Mouse (Mus musculus) ZHBTc4 (cell line): ENCODE data around the gene Oxct2b.
"Not testable (repeated sequence)": the region's sequence is repeated elsewhere in the genome, so short reads cannot be mapped to it uniquely, and the experiment has no call there.

Experiments
- DNase-seq: peaks from one replicate; pipeline ENCODE4 v3.0.0-alpha.2; 2011; ENCODE audit warnings: low read depth, low spot score

Gene Oxct2b

DNA sequence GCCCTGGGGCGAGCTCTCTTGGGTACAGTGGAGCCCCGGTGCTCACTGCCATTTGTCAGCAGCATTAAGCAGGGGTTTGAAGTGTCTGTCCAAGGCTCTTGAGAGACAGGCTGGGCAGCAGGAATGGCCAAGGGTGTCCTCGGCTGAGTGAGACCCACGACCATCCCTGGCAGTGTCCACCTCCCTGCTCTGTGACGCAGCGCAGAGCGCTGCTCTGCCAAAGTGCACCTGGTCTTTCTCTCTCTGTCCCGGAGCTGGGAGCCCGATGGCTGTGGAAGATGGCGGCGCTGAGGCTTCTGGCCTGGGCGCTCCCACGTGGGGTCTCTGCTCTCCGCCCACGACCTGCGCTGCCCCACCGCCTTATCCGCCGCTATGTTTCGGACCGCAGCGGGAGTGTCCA lies at the start of gene Oxct2b:
TSS of gene Oxct2b (plus strand) at position 256 of the 400 bp plus-strand sequence.
- DNase-seq: peak; percentile 37

DNA sequence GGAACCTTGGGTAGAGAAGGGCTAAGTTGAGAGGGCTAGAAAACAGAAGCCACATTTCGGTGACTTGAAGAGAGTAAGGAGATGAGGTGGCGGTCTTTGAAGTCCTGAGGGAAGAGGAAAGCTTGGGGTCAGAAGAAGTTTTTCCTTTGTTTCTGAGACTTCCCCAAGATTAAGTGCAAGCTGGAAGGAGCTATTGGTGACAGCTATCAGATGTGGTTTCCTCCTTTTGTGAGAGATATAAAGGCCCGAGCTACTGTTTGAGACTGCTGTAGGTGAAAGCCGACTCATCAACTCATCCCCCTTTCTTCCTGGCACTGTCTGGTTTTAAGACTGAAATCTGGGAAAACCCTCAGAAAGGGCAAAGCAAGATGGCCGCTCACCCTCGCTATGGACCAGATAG lies 47.4 kb upstream of the Oxct2b start:
- no peak for DNase-seq

DNA sequence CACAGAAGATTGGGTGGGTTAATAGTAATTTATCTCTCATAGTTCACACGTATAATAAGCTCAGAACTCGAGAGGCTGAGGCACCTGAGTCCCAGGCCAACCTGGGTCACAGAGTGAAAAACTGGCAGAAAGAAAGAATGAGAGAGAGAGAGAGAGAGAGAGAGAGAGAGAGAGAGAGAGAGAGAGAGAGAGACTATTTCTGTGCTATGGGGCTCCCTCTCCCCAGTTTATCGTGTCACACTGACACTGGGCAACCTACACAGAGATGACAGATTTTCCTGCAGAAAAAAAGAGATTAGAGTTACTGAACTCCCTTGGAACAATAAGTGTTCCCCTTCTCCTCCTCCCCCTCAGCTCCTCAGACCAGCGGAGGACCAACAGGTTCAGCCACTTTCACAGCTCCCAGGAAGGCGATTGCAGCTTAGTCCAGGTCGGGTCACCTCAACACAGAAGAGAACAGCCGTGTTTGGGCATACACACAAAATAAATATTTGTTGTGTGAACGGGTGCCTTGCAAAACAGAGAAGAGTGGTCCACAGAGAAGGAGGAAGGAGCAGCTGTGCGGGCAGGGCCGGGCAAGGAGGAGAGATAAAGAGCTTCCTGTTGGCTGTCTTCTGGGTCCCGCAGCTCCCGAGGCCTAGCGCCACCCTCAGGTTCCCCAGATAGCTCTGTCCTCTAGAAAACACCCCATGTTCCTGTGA lies 44.6 kb upstream of the Oxct2b start:
- peak; percentile 36 for DNase-seq

DNA sequence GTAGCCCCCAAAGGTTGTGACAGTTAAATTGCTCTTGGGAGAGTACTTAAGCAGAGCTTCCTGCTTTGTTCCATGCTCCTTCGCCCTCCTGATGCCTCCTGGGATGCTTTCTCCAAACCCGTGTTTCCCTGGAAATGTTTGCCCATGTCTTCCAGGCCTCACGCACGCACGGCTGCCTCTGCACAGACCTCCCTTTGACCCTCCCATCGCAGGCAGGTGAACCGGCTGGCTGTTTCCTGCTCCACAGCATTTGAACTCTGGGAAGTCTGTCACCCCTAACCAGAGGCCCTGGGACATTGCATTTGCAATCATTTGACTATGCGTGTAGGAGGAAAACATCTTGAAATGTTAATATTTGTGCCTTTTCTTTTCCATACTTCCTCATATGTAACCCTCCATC lies 39.1 kb upstream of the Oxct2b start:
- no peak for DNase-seq

DNA sequence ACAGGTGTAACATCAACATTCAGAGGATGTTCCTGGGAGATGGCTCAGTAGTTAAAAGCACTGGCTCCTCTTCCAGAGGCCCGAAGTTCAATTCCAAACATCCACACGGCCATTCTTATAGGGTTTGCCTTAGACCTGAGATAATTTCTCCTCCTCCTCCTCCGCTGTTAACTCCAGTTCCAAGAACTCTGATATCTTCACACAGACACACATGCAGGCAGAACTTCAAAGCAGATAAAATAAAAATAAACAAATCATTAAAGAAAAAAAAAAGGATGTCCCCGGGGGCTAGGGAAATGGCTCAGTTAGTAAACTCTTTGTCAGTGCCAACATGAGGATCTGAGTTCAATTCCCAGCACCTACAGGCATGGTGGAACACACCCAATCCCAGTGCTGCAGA lies 37.8 kb upstream of the Oxct2b start:
- no peak for DNase-seq

DNA sequence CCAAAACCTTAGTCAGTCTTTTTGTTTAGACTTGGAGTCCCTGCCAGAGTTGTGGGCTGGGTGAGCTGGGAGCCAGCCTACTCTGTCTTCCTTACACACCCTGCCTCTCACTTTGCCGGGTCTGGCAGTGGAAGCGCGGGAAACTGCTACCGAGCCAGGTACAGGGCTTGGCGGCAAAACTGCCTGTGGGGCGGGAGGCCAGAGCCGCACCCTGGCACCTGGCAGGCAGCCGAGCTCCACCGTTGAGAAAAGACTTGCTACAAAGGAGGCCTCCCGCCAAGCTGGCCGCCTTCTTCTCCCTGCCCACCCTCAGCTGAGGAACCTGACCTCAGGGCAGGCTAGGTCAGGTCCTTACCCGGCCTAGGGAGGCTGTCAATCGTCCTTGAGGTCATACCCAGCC lies 35.3 kb upstream of the Oxct2b start:
- no peak for DNase-seq

DNA sequence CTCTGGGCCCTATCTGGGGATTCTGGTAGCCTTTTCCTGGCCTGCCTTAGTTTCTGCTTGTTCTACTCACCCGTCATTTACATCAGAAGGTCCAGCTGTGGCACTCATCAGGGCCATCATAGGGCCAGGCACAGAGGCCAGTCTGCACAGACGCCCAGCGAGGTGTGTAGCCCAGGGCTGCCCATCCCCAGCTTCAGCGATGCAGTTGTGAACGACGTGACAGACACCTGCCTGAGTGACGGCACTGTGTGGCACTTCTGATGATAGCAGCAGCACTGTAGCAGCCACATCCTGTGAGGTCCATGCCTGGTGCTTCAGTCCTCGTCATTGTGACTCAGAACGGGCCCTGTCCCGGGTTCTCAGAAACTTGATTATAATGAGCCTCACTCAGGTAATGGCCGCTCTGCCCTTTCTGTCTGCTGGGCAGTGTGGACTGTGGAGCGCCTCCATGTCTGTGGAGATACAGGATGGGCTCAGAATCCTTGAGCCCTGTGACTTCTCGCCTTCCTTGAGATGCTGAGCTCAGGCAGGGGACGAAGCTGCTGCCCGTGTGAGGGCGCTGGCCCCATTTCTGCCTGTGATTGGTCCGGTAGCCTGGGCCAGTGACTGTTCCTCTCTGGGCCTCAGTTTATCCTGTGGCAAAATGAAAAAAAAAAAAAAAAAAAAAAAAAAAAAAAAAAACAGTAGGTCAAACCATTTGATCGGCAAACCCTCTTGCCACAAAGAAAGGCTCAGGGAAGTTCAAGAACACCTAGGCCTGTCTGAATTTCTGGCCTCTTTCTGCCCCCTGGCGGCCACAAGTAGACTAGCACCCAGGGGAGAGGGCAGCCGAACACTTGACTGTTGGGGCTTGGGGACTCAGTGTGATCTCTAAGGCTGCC lies 33.5 kb upstream of the Oxct2b start:
- DNase-seq: peak; percentile 88

DNA sequence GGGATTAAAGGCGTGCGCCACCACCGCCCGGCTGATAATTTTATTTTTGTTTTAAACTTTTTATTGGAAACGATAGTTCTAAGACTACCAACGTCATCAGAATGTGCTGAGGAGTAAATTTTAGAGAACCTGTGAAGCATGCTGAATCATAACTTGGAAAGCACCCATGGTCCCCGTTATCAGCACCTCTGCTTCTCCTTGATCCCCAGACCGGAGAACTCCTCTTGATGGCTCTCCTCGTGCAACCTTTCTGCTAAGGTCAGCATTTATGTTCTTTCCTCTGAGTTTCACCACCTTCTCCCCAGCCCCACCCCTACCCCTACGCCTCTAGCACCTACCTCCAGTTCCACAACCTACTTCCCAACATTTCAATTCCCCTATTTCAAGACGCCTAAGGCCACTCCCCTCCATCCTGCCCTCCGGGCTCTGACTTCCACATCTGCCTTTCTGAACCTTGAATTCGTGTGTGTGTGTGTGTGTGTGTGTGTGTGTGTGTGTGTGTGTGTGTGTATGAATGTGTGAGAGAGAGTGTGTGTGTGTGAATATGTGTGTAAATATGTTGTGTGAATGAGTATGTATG lies 32.7 kb upstream of the Oxct2b start:
- no peak for DNase-seq

DNA sequence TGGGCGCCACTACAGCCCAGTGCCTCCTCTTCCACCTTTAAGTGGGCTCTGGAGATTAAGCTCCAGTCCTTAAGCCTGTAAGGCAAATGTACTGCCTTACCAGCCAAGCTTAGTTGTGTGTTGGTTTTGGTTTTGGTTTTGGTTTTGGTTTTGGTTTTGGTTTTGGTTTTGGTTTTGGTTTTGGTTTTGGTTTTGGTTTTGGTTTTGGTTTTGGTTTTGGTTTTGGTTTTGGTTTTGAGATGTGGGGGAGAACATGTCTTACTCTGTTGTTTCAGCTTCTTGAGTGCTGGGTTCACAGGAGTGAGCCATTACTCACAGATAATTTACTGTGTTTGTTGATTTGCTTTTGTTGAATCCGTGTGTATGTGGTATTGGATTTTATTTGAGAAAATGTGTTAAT lies 30.8 kb upstream of the Oxct2b start:
- DNase-seq: no peak

DNA sequence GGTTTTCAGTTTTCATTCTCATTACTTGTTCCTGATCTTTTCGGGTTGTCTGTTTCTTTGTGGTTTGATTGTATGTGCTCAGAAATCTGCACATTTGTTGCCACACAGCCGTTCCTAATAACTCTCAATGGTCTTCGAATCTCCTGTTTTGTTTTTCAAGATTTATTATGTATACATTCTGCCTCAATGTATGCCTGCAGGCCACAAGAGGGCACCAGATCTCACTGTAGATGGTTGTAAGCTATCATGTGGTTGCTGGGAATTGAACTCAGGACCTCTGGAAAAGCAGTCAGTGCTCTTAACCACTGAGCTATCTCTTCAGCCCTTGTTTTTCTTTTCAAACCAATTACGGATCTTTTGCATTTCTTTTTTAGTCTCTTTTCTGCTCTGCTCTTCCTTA lies 29.7 kb upstream of the Oxct2b start:
- peak; percentile 31 for DNase-seq

DNA sequence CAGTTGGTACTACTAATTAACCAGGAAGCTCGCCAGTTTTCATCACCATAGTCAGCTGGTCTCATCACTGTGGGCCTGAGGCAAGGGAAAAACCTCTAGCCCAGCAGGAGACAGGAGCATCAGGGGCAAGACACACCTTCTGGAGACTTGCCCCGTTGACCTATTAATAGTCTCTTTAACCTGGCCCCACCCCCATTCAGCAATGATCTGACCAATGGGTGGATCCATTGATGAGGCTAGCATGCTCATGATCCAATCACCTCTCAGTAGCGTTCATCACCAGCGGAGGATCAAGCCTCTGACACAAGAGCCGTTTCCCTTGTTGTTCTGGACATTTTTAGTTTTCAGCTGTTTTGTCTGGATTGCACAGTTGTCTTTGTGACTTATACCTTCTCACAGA lies 23.4 kb upstream of the Oxct2b start:
- peak; percentile 80 for DNase-seq

DNA sequence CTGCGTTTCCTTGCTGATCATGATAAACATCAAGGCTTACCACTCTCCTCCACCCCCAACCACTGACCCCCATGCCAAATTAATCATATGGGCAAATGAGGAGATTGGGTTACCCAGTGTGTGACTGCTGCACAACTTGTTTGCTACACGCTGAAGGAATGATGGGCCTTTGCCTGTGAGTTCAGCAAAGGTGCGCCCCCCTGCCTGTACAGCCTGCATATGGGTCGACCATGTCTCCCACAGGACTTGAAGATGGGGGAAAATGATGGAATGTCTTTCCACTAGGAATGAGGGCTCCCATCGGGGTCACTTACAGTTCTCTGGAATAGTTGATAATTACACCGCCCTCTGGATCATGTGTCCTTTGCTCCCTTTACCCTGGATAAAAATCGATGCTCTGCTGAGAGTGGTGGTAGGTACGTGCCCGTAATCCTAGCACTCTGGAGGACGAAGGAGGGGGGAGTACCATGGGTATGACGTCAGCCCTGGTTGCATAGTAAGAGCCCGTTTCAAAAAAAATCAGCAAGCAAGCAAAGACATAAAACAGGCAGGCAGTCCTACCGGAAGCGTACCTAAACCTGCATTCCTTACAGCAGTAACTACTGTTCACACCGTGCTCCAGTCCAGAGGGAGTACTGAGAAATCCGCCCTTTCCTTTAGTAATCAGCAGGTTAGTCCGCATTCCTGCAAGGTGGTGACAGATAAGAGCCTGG lies 22.8 kb upstream of the Oxct2b start:
- no peak for DNase-seq

DNA sequence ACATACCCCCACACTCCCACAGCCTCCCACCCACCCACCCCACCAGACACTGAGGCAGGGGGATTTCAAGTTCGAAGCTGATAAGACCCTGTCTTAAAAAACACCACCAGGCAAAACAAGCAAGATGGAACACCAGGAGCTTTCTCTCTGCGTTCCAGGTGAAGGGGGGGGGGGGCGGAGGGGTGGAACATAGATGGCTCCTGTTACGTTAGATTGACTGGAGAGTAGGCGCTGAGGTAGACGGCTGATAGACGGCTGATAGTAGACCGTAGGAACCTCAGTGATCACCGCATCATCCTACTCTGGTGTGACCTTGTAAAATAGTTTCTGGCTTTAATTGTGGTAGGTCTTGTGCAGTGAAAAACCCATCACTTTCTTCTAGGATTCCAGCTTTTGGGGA lies 22.2 kb upstream of the Oxct2b start:
- DNase-seq: no peak

DNA sequence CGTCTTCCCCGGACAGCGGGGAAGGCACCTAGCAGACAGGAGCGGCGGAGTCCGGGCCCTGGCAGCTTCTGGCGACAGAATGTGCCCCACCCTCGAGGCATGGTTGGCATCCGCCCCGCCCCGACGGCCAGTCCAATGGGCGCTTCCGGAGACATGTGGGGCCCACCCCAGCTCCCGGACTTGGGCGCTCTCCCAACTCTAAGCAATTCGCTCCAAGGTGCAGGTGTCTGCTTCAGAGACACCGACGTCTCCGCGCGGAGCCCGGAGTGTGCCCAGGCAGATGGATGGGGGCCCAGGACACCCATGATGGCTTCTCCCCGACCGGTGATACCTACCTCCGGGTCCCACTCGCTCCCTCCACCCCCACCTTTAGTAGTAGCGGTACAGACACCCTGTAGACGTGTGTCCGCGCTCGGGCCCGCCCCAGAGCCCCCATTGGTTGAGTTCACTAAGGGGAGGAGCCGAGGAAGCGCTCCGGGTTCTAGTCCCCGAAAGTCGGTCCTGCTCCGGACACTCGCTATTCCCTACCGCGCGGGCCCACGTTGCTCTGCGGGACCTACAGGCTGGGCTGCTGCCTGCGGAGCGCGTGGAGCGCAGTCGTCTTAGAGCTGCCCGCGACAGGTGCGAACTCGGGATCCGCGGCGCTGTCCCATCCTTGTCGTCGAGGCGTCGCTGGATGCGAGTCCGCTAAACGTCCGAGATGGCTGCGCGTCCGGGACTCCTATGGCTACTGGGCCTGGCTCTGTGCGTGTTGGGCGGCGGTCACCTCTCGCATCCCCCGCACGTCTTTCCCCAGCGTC lies 11.2 kb upstream of the Oxct2b start, which contains the start of gene Bmp8b:
TSS of gene Bmp8b (plus strand) at position 515 of the 800 bp plus-strand sequence.
- DNase-seq: peak; percentile 84

DNA sequence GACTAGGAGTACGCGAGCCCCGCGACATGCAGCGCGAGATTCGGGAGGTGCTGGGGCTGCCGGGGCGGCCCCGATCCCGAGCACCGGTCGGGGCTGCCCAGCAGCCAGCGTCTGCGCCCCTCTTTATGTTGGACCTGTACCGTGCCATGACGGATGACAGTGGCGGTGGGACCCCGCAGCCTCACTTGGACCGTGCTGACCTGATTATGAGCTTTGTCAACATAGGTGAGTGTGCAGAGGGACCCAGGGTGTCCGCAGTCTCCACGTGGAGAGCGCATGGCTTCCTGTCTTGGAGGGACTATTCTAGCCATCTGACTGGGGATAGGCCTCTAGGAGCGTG lies 10.6 kb upstream of the Oxct2b start:
- peak; percentile 50 for DNase-seq

DNA sequence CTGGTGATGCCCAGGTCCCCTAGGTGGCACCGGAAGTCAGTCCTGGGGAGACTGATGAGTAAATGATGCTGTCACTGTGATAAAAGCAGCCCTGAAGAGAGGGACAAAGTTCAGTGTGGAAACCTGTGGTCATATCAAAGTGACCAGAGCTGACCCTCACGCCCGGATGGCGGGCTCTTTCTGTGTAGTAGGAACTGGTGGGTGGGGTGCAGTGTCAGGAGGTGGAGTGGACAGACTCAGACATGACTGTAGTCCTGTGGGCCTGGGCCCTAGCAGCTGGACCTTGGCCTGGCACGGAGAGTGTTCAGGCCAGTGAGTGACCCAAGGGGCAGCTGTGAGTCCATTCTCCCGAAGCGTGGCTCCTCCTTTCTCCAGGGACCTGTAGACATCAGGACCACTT lies 10.1 kb upstream of the Oxct2b start:
- DNase-seq: not testable (repeated sequence)

DNA sequence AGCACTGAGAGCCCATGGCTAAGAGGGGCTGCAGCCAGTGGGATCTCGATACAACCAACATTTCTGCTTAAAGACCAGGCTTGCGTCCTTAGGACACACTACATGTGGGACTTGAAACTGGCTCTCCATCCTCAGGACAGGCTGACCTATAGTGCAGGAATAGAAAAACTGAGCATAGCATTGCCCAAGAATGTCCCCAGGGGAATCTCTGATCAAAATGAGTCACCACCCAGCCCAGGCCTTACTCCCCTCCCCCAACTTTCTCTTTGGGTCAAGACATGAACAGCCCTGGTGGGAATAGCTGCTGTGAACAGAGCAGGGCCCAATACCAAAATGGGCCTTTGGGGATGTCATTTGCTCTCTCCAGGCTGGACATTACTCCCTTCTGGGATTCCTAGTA lies 9.2 kb upstream of the Oxct2b start:
- DNase-seq: no peak

DNA sequence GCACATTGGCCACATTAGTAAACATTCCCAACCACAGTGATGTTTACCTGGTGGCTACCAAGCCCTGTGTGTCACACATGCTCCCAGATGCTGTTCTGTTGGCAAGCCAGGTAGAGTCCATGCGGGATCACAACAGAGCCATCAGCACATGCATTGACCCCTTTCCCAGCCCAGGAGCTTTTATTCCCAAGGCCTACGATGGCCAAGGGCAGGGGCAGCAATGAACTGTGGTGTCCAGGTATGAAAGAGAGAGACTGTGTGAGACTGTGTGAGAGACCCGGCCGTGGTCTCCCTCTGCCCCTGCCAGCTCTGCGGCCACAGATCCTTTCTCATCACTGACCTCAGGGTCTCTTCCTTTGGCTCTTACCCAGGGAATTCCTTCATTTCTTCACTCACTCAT lies 8.0 kb upstream of the Oxct2b start:
- no peak for DNase-seq

DNA sequence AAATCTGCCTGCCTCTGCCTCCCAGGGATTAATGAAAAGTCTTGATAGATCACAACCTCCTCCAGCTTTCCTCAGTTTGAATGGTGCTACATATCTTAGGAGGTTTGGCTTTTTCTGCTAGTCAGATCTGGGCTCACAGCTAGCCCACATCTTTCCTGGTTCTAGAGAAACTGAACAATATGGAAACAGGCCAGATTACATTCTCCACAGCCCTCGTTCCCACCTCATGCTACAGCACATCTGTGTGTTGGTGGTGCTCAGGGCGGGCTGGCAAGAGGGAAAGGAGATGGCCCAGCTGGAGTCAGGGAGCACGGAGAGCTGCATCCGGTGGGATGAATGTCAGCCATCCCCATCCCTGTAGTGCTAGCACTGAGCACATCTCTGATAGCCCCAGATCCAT lies 5.3 kb upstream of the Oxct2b start:
- no peak for DNase-seq

DNA sequence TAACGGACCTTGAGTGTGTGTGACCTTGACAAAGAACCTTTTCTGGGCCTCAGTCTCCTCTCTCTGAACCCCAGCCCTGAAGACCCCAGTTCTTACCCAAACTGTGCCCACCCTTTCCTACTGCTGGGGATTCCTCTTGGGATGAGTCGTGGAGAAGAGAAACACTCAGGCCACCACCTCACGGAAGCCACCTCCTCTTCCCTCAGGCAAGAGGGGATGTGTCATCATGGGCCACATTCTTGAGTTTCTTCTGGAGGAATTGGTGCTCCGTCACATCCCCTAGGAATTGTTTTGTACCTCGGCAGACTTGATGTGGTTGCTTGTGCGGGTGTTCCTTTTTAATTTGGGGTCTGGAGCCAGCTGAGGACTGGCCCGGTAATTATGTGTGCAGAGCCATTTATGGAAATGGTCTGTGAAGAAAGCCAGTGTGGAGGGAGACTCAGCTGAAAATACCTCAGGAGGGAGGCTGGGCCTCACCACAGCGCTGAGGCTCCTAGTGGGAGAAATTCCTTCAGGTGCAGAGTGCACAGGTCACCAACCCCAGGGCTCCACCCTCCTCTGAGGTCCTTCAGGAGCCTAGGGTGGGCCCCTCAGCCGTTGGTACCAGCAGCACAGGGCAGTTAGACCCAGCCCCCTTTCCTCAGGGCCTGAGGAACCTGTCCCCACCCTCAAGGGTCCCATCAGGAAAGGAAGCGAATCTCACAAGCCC lies 4.6 kb upstream of the Oxct2b start:
- DNase-seq: not testable (repeated sequence)
